Mouse (Mus musculus) myocyte (in vitro differentiated cells): ENCODE results near the gene Il6st.

ENCODE experiments used
- E2F4 ChIP-seq: IDR thresholded peaks from one replicate; pipeline ENCODE4 v1.6.1; 2011; ENCODE audit warnings: mild to moderate bottlenecking, control low read depth, moderate library complexity; ENCODE audit not compliant: insufficient read depth
- POLR2A ChIP-seq: IDR thresholded peaks from one replicate; pipeline ENCODE4 v1.6.1; 2011; ENCODE audit warnings: low read depth, mild to moderate bottlenecking, control low read depth, moderate library complexity; ENCODE audit not compliant: insufficient read length
- TCF12 ChIP-seq: IDR thresholded peaks from one replicate; pipeline ENCODE4 v1.6.1; 2011; ENCODE audit warnings: mild to moderate bottlenecking, control low read depth; ENCODE audit not compliant: poor library complexity, insufficient read depth, severe bottlenecking
- USF1 ChIP-seq: IDR thresholded peaks from one replicate; pipeline ENCODE4 v1.6.1; 2011; ENCODE audit warnings: low read depth, mild to moderate bottlenecking, control low read depth, moderate library complexity

- TF ChIP-seq USF1 (no peak), POLR2A (no peak), E2F4 (no peak), TCF12 (no peak)
These were observed 13.7 kb upstream of the Il6st start for GRCm38 (mm10) chr13:112450210-112450609.
